Mouse (Mus musculus) olfactory bulb, adult 2 months (tissue): ENCODE measurements around the gene Ptgir.

Experiments used
- CTCF ChIP-seq: fragments of 200-500 bp; IDR thresholded peaks from 2 replicates; pipeline ENCODE4 v1.5.1; 2012; ENCODE audit warnings: low read depth, mild to moderate bottlenecking, low read length, moderate library complexity; ENCODE audit not compliant: insufficient read depth
- POLR2A ChIP-seq: fragments of 200-500 bp; IDR thresholded peaks from 2 replicates; pipeline ENCODE4 v1.6.1; 2012; ENCODE audit warnings: mild to moderate bottlenecking, low read depth, low read length, moderate library complexity; ENCODE audit not compliant: insufficient read depth

DNA sequence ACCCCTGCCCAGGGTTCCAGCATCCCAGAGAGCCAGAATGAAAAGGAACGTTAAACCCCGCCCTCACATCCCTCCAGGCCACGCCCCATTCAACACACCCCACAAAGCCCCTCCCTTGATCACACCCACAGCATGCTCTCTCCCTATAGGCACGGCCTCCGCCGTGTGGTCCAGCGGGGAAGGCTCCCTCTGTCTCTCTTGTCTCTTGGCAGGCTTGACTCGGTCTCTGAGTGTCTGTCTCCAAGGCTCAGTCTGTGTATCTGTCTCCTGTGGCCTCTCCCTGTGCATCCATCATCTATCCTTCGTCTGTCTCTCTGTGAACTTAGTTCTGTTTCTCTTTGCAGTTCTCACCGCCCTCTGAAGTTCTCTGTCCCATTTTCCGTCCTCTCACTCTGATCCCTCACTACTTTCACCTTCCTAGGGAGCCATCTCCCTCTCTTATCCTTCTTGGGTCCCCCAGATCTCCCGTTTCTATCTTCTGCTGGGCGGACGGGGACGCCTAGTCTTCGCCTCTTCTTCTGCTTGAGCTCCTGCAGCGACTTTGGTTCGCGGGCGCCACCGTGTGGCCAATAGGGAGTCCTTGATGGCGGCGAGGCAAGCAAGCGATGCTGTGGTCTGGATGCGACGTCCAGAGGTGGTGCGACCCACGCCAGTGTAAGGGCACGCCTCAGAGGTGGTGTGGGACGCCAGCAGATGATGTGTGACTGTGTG, 14.5 kb upstream of the Ptgir start, which contains the start of gene Gng8:
- TF ChIP-seq CTCF, result peak; percentile 80
- TF ChIP-seq POLR2A, result no peak
